Mouse (Mus musculus) spleen, postnatal 10 days (tissue): Measurements from ENCODE around the gene Snrpd3.
"Not testable (repeated sequence)": the region's sequence is repeated elsewhere in the genome, so short reads cannot be mapped to it uniquely, and the experiment has no call there.

Experiments used
- DNase-seq, 2 experiments: peaks; one replicate each; pipeline ENCODE4 v3.0.0; 2021 to 2022; ENCODE audit warnings: low spot score in 2 of 2

The Snrpd3 gene

GRCm38 (mm10) chr10:75517073-75517757, at the start of gene Snrpd3:
Gene Snrpd3 (plus strand): TSS chr10:75517551.
- peak; percentile 91 to 96 for DNase-seq

GRCm38 (mm10) chr10:75473411-75473810, 43.9 kb upstream of the Snrpd3 start:
- peak in 1 of 2 experiments; percentile 50 for DNase-seq

- DNase-seq: no peak
Measured at GRCm38 (mm10) chr10:75474571-75474970, 42.8 kb upstream of the Snrpd3 start.

GRCm38 (mm10) chr10:75475139-75475850, 42.1 kb upstream of the Snrpd3 start:
- not testable (repeated sequence) for DNase-seq

- DNase-seq: no peak
Measured at GRCm38 (mm10) chr10:75477034-75477433, 40.3 kb upstream of the Snrpd3 start.

GRCm38 (mm10) chr10:75479955-75480354, 37.4 kb upstream of the Snrpd3 start:
- DNase-seq: no peak

- no peak for DNase-seq
Measured at GRCm38 (mm10) chr10:75481703-75482102, 35.6 kb upstream of the Snrpd3 start.

- DNase-seq: no peak
Measured at GRCm38 (mm10) chr10:75482271-75482670, 35.1 kb upstream of the Snrpd3 start.

- no peak for DNase-seq
Measured at GRCm38 (mm10) chr10:75482919-75483483, 34.4 kb upstream of the Snrpd3 start.

- DNase-seq: no peak
Measured at GRCm38 (mm10) chr10:75484066-75484465, 33.3 kb upstream of the Snrpd3 start.

- DNase-seq: no peak
Measured at GRCm38 (mm10) chr10:75484767-75485166, 32.6 kb upstream of the Snrpd3 start.

GRCm38 (mm10) chr10:75486086-75486979, 31.0 kb upstream of the Snrpd3 start:
- peak; percentile 74 to 84 for DNase-seq

- DNase-seq: no peak
Measured at GRCm38 (mm10) chr10:75487131-75487530, 30.2 kb upstream of the Snrpd3 start.

- no peak for DNase-seq
Measured at GRCm38 (mm10) chr10:75489522-75489921, 27.8 kb upstream of the Snrpd3 start.

GRCm38 (mm10) chr10:75490731-75491130, 26.6 kb upstream of the Snrpd3 start:
- no peak for DNase-seq

GRCm38 (mm10) chr10:75491234-75491935, 26.0 kb upstream of the Snrpd3 start:
- DNase-seq: no peak

- DNase-seq: no peak
Measured at GRCm38 (mm10) chr10:75491936-75492262, 25.5 kb upstream of the Snrpd3 start.

- no peak for DNase-seq
Measured at GRCm38 (mm10) chr10:75495304-75495703, 22.0 kb upstream of the Snrpd3 start.

GRCm38 (mm10) chr10:75495921-75496320, 21.4 kb upstream of the Snrpd3 start:
- DNase-seq: no peak

- DNase-seq: not testable (repeated sequence)
Measured at GRCm38 (mm10) chr10:75499214-75499613, 18.1 kb upstream of the Snrpd3 start.

GRCm38 (mm10) chr10:75499791-75500190, 17.6 kb upstream of the Snrpd3 start:
- no peak for DNase-seq
